Mouse (Mus musculus): ENCODE results near the gene Cbarp. TPM values are rescaled to one million over a fixed set of nuclear protein-coding genes. Genes with fewer than 3 reads are reported as not detected.

The Cbarp gene
- total and polyA plus RNA-seq, 3 experiments, result 3.0 to 4.9 (median 3.9) TPM

DNA sequence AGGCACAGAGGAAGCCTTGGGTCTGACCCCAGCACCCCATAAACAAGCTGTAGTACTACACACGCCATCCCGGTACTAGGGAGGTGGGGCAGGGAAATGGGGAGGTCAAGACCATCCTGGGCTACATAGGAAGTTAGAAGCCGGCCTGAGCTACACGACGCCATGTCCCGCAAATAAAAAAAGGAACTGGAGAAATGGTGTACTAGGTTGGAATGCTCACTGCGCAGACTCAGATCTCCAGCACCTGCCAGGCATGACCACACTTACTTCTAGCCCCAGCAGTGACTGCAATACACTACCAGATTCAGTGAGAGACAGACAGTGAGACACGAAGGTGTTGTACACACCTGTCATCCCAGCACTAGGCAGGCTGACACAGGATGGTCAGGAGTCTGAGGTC, 53.2 kb downstream of the Cbarp start:
- intact Hi-C loops (cut with DNase I), result no loop called here
- Histone ChIP-seq H3K4me3 (no peak overlapping the region), H3K36me3 (ENCODE audit: control insufficient read depth, insufficient read depth, low read length) (peaks cover 4% of the 10 kb centered on the region; the same call in 1 of the 2 replicates), H3K4me1 (ENCODE audit: control insufficient read depth, insufficient read depth, low read length) (peaks cover 21% of the 10 kb centered on the region), H3K27me3 (ENCODE audit: control insufficient read depth, insufficient read depth, low read length) (no peaks in the 10 kb centered on the region), H3K27ac (peak overlapping the region; percentile 41; the same call in 1 of the 2 replicates), H3K9ac (ENCODE audit: low read depth, low read length) (no peak overlapping the region; the same call in 1 of the 2 replicates), H3K79me2 (replicated peaks; ENCODE audit: control insufficient read depth, insufficient read depth, low read length) (peaks cover 2% of the 10 kb centered on the region; the same call in 1 of the 2 replicates)
- no peak for DNase-seq
- TF ChIP-seq EP300 (IDR thresholded peaks at IDR 0.05; ENCODE audit: insufficient read depth, low read depth, low read length) (no peak), POLR2A (IDR thresholded peaks at IDR 0.05; ENCODE audit: insufficient read depth, low read depth, low read length) (no peak), CTCF (IDR thresholded peaks at IDR 0.05) (no peak)
- 80% methylated on average over 8 of the region's 8 CpGs for WGBS

- peak in 1 of 2 experiments; percentile 56 for DNase-seq
- peaks cover 4% of the 10 kb centered on the region; the same call in 1 of the 2 replicates for H3K36me3 ChIP-seq (ENCODE audit: control insufficient read depth, insufficient read depth, low read length)
- no peak for TF ChIP-seq EP300 (IDR thresholded peaks at IDR 0.05; ENCODE audit: insufficient read depth, low read depth, low read length)
- TF ChIP-seq POLR2A (IDR thresholded peaks at IDR 0.05; ENCODE audit: insufficient read depth, low read depth, low read length), result no peak
- no peak for TF ChIP-seq CTCF (IDR thresholded peaks at IDR 0.05)
- H3K9ac ChIP-seq (ENCODE audit: low read depth, low read length), result peak overlapping the region; percentile 46
- H3K4me1 ChIP-seq (ENCODE audit: control insufficient read depth, insufficient read depth, low read length), result peaks cover 20% of the 10 kb centered on the region
- H3K4me3 ChIP-seq, result no peak overlapping the region; the same call in 1 of the 2 replicates
- intact Hi-C loops (cut with DNase I), result no loop called here
- no peaks in the 10 kb centered on the region for H3K27me3 ChIP-seq (ENCODE audit: control insufficient read depth, insufficient read depth, low read length)
- 28% methylated on average over 3 of the region's 3 CpGs for WGBS
- peak overlapping the region; percentile 41 for H3K27ac ChIP-seq
- H3K79me2 ChIP-seq (replicated peaks; ENCODE audit: control insufficient read depth, insufficient read depth, low read length), result peaks cover 2% of the 10 kb centered on the region; the same call in 1 of the 2 replicates
Observed at GRCm38 (mm10) chr10:80086847-80087246, 53.8 kb downstream of the Cbarp start.

DNA sequence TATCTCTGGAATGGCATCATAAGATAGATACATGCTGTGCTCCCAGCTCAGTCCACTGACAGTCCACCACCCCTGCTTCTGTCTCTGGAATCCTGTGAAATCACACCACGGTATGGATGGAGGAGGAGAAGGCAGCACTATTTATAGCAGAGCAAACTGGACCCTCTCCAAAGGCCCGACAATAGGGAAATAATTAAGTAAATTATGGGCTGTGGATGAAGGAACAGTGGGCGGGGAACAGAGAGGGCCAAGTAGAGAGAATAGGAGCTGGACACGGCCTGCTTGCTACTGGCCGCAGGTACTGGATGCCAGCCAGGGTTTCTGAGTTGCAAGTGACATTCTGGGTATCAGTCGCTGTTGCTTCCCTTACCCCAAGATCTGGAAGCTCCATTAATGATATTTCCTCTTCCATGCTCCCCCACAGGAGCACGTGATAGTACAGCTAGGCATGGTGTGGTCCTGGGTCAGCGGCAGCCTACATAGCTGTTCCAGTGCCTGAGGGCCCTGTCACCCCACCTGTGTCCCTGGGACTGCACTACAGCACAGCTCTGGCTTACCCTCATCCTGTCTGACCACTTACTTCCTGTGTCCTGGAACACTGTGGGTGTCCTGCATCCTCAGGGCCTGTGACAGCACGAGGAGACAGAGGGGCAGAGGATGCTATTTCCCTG, 55.7 kb downstream of the Cbarp start:
- intact Hi-C loops (cut with DNase I), result no loop called here
- peak in 1 of 2 experiments; percentile 60 for DNase-seq
- Histone ChIP-seq H3K4me1 (ENCODE audit: control insufficient read depth, insufficient read depth, low read length) (peaks cover 24% of the 10 kb centered on the region), H3K27ac (no peak overlapping the region; the same call in 1 of the 2 replicates), H3K4me3 (no peak overlapping the region), H3K27me3 (ENCODE audit: control insufficient read depth, insufficient read depth, low read length) (no peaks in the 10 kb centered on the region), H3K36me3 (ENCODE audit: control insufficient read depth, insufficient read depth, low read length) (peaks cover 4% of the 10 kb centered on the region; the same call in 1 of the 2 replicates), H3K79me2 (replicated peaks; ENCODE audit: control insufficient read depth, insufficient read depth, low read length) (peaks cover 2% of the 10 kb centered on the region; the same call in 1 of the 2 replicates), H3K9ac (ENCODE audit: low read depth, low read length) (no peak overlapping the region)
- 19% methylated on average over 9 of the region's 9 CpGs for WGBS
- TF ChIP-seq EP300 (IDR thresholded peaks at IDR 0.05; ENCODE audit: insufficient read depth, low read depth, low read length) (no peak), CTCF (IDR thresholded peaks at IDR 0.05) (no peak), POLR2A (IDR thresholded peaks at IDR 0.05; ENCODE audit: insufficient read depth, low read depth, low read length) (no peak)

GRCm38 (mm10) chr10:80081075-80081474, 59.6 kb downstream of the Cbarp start:
- no peak overlapping the region for H3K27ac ChIP-seq
- no peak overlapping the region for H3K9ac ChIP-seq (ENCODE audit: low read depth, low read length)
- peaks cover 4% of the 10 kb centered on the region; the same call in 1 of the 2 replicates for H3K36me3 ChIP-seq (ENCODE audit: control insufficient read depth, insufficient read depth, low read length)
- no peak for TF ChIP-seq POLR2A (IDR thresholded peaks at IDR 0.05; ENCODE audit: insufficient read depth, low read depth, low read length)
- no peak for TF ChIP-seq EP300 (IDR thresholded peaks at IDR 0.05; ENCODE audit: insufficient read depth, low read depth, low read length)
- no peak for DNase-seq
- intact Hi-C loops (cut with DNase I), result no loop called here
- no peak overlapping the region for H3K4me3 ChIP-seq
- H3K27me3 ChIP-seq (ENCODE audit: control insufficient read depth, insufficient read depth, low read length), result no peaks in the 10 kb centered on the region
- 87% methylated on average over 3 of the region's 3 CpGs for WGBS
- H3K4me1 ChIP-seq (ENCODE audit: control insufficient read depth, insufficient read depth, low read length), result peaks cover 12% of the 10 kb centered on the region
- no peaks in the 10 kb centered on the region for H3K79me2 ChIP-seq (replicated peaks; ENCODE audit: control insufficient read depth, insufficient read depth, low read length)

Other genes with a start within 250 kb of the Cbarp start
Only the 30 nearest of the 33 such genes appear.
- not detected for gene Gm26602, start 230.0 kb downstream of the Cbarp start, total RNA-seq (2021)
- not detected in 2 replicates for gene Gm26602, start 230.0 kb downstream of the Cbarp start, polyA plus RNA-seq (2012; rRNA removed)
- under 1 TPM; 0.10 to 0.25 TPM for gene Kiss1r, start 223.9 kb downstream of the Cbarp start, total RNA-seq (2021)
- 0.79 and 1.5 TPM in 2 replicates for gene Kiss1r, start 223.9 kb downstream of the Cbarp start, polyA plus RNA-seq (2012; rRNA removed)
- 10 to 100 TPM; 82.4 to 85.6 TPM for gene R3hdm4, start 219.6 kb downstream of the Cbarp start, total RNA-seq (2021)
- 119 and 123 TPM in 2 replicates for gene R3hdm4, start 219.6 kb downstream of the Cbarp start, polyA plus RNA-seq (2012; rRNA removed)
- 1 to 10 TPM; 1.3 to 1.5 TPM for gene Arid3a, start 213.8 kb downstream of the Cbarp start, total RNA-seq (2021)
- gene Arid3a, start 213.8 kb downstream of the Cbarp start, polyA plus RNA-seq (2012; rRNA removed), result 0.88 and 1.7 TPM in 2 replicates
- gene Wdr18, start 180.7 kb downstream of the Cbarp start, total RNA-seq (2021), result 10 to 100 TPM; 27.8 to 29.4 TPM
- gene Wdr18, start 180.7 kb downstream of the Cbarp start, polyA plus RNA-seq (2012; rRNA removed), result 31.7 and 32.2 TPM in 2 replicates
- gene Grin3b, start 170.1 kb downstream of the Cbarp start, total RNA-seq (2021), result under 1 TPM; 0.20 to 0.31 TPM
- gene Grin3b, start 170.1 kb downstream of the Cbarp start, polyA plus RNA-seq (2012; rRNA removed), result 0.20 and 0.29 TPM in 2 replicates
- gene Tmem259, start 156.5 kb downstream of the Cbarp start, total RNA-seq (2021), result 100 to 1,000 TPM; 109 to 124 TPM
- gene Tmem259, start 156.5 kb downstream of the Cbarp start, polyA plus RNA-seq (2012; rRNA removed), result 184 and 220 TPM in 2 replicates
- 10 to 100 TPM; 30.2 to 39.3 TPM for gene Cnn2, start 152.3 kb downstream of the Cbarp start, total RNA-seq (2021)
- 52.5 and 60.7 TPM in 2 replicates for gene Cnn2, start 152.3 kb downstream of the Cbarp start, polyA plus RNA-seq (2012; rRNA removed)
- gene Abca7, start 144.3 kb downstream of the Cbarp start, total RNA-seq (2021), result 1 to 10 TPM; 6.6 to 8.0 TPM
- 9.2 and 10.8 TPM in 2 replicates for gene Abca7, start 144.3 kb downstream of the Cbarp start, polyA plus RNA-seq (2012; rRNA removed)
- gene Arhgap45, start 124.2 kb downstream of the Cbarp start, total RNA-seq (2021), result 1 to 10 TPM; 3.5 to 5.1 TPM
- 8.9 and 16.6 TPM in 2 replicates for gene Arhgap45, start 124.2 kb downstream of the Cbarp start, polyA plus RNA-seq (2012; rRNA removed)
- 10 to 100 TPM; 78.3 to 89.8 TPM for gene Polr2e, start 101.0 kb downstream of the Cbarp start, total RNA-seq (2021)
- 182 and 194 TPM in 2 replicates for gene Polr2e, start 101.0 kb downstream of the Cbarp start, polyA plus RNA-seq (2012; rRNA removed)
- 1,000 to 10,000 TPM in 1 of 2 experiments, 100 to 1,000 TPM in 1; 832 to 1,055 TPM for gene Gpx4, start 93.7 kb downstream of the Cbarp start, total RNA-seq (2021)
- 860 and 993 TPM in 2 replicates for gene Gpx4, start 93.7 kb downstream of the Cbarp start, polyA plus RNA-seq (2012; rRNA removed)
- 10 to 100 TPM; 10.6 to 11.2 TPM for gene Sbno2, start 35.3 kb downstream of the Cbarp start, total RNA-seq (2021)
- gene Sbno2, start 35.3 kb downstream of the Cbarp start, polyA plus RNA-seq (2012; rRNA removed), result 16.9 and 18.0 TPM in 2 replicates
- gene Stk11, start 25.0 kb downstream of the Cbarp start, total RNA-seq (2021), result 100 to 1,000 TPM; 140 to 161 TPM
- 127 and 144 TPM in 2 replicates for gene Stk11, start 25.0 kb downstream of the Cbarp start, polyA plus RNA-seq (2012; rRNA removed)
- 1,000 to 10,000 TPM; 1,015 to 1,150 TPM for gene Atp5d, start 2.2 kb downstream of the Cbarp start, total RNA-seq (2021)
- gene Atp5d, start 2.2 kb downstream of the Cbarp start, polyA plus RNA-seq (2012; rRNA removed), result 1,139 and 1,938 TPM in 2 replicates
- 100 to 1,000 TPM in 1 of 2 experiments, 10 to 100 TPM in 1; 96.2 to 102 TPM for gene Midn, start 7.4 kb upstream of the Cbarp start, total RNA-seq (2021)
- gene Midn, start 7.4 kb upstream of the Cbarp start, polyA plus RNA-seq (2012; rRNA removed), result 50.1 and 74.5 TPM in 2 replicates
- gene Cirbp, start 25.1 kb upstream of the Cbarp start, total RNA-seq (2021), result 10 to 100 TPM; 34.2 to 43.2 TPM
- gene Cirbp, start 25.1 kb upstream of the Cbarp start, polyA plus RNA-seq (2012; rRNA removed), result 62.5 and 85.8 TPM in 2 replicates
- 1 to 10 TPM; 5.9 to 6.0 TPM for gene 1600002K03Rik, start 32.1 kb upstream of the Cbarp start, total RNA-seq (2021)
- 5.6 and 6.3 TPM in 2 replicates for gene 1600002K03Rik, start 32.1 kb upstream of the Cbarp start, polyA plus RNA-seq (2012; rRNA removed)
- gene Efna2, start 38.6 kb upstream of the Cbarp start, total RNA-seq (2021), result 1 to 10 TPM in 1 of 2 experiments, under 1 TPM in 1; 0.86 to 1.1 TPM
- gene Efna2, start 38.6 kb upstream of the Cbarp start, polyA plus RNA-seq (2012; rRNA removed), result 1.2 and 1.7 TPM in 2 replicates
- gene Mum1, start 85.6 kb upstream of the Cbarp start, total RNA-seq (2021), result 10 to 100 TPM; 11.1 to 11.8 TPM
- 18.0 and 19.4 TPM in 2 replicates for gene Mum1, start 85.6 kb upstream of the Cbarp start, polyA plus RNA-seq (2012; rRNA removed)
- gene Ndufs7, start 108.3 kb upstream of the Cbarp start, total RNA-seq (2021), result 1,000 to 10,000 TPM in 1 of 2 experiments, 100 to 1,000 TPM in 1; 943 to 1,108 TPM
- gene Ndufs7, start 108.3 kb upstream of the Cbarp start, polyA plus RNA-seq (2012; rRNA removed), result 1,263 and 1,990 TPM in 2 replicates
- gene Gamt, start 120.2 kb upstream of the Cbarp start, total RNA-seq (2021), result 1 to 10 TPM; 8.3 to 8.4 TPM
- 8.0 and 11.0 TPM in 2 replicates for gene Gamt, start 120.2 kb upstream of the Cbarp start, polyA plus RNA-seq (2012; rRNA removed)
- gene Dazap1, start 120.7 kb upstream of the Cbarp start, total RNA-seq (2021), result 10 to 100 TPM; 56.4 to 57.9 TPM
- gene Dazap1, start 120.7 kb upstream of the Cbarp start, polyA plus RNA-seq (2012; rRNA removed), result 37.6 and 41.0 TPM in 2 replicates
- 100 to 1,000 TPM; 748 to 861 TPM for gene Rps15, start 151.6 kb upstream of the Cbarp start, total RNA-seq (2021)
- gene Rps15, start 151.6 kb upstream of the Cbarp start, polyA plus RNA-seq (2012; rRNA removed), result 880 and 1,041 TPM in 2 replicates
- 1 to 10 TPM; 2.3 to 2.6 TPM for gene Apc2, start 155.1 kb upstream of the Cbarp start, total RNA-seq (2021)
- 2.4 and 2.7 TPM in 2 replicates for gene Apc2, start 155.1 kb upstream of the Cbarp start, polyA plus RNA-seq (2012; rRNA removed)
- 10 to 100 TPM; 13.3 to 14.5 TPM for gene 2310011J03Rik, start 179.7 kb upstream of the Cbarp start, total RNA-seq (2021)
- 27.3 and 28.9 TPM in 2 replicates for gene 2310011J03Rik, start 179.7 kb upstream of the Cbarp start, polyA plus RNA-seq (2012; rRNA removed)
- gene Pcsk4, start 188.7 kb upstream of the Cbarp start, total RNA-seq (2021), result 1 to 10 TPM; 1.4 to 1.8 TPM
- 4.5 and 4.9 TPM in 2 replicates for gene Pcsk4, start 188.7 kb upstream of the Cbarp start, polyA plus RNA-seq (2012; rRNA removed)
- gene Reep6, start 189.1 kb upstream of the Cbarp start, total RNA-seq (2021), result 1 to 10 TPM; 2.8 to 3.6 TPM
- 2.9 and 4.1 TPM in 2 replicates for gene Reep6, start 189.1 kb upstream of the Cbarp start, polyA plus RNA-seq (2012; rRNA removed)
- 10 to 100 TPM; 71.9 to 84.5 TPM for gene Adamtsl5, start 207.6 kb upstream of the Cbarp start, total RNA-seq (2021)
- gene Adamtsl5, start 207.6 kb upstream of the Cbarp start, polyA plus RNA-seq (2012; rRNA removed), result 80.9 and 85.2 TPM in 2 replicates
- under 1 TPM; 0.50 to 0.63 TPM for gene Plk5, start 215.6 kb upstream of the Cbarp start, total RNA-seq (2021)
- gene Plk5, start 215.6 kb upstream of the Cbarp start, polyA plus RNA-seq (2012; rRNA removed), result 2.0 and 2.7 TPM in 2 replicates

All from heart, adult 2 months (tissue).